Mouse (Mus musculus): ENCODE results near the gene Slc41a2. TPM values are rescaled to one million over a fixed set of nuclear protein-coding genes. Genes with fewer than 3 reads are reported as not detected.
"Not testable (repeated sequence)": the region's sequence is repeated elsewhere in the genome, so short reads cannot be mapped to it uniquely, and the experiment has no call there.

Slc41a2 gene
- 1 to 10 TPM; 5.0 to 6.6 TPM for total RNA-seq (2021)
- long read RNA-seq, experiment 1, partial matches to known transcripts = 1 of 1 reads
- long read RNA-seq, experiment 1, other reads (novel, unspliced or antisense) = 0 of 1 reads
- long read RNA-seq, experiment 2, partial matches to known transcripts = 1 of 2 reads
- long read RNA-seq, experiment 2, other reads (novel, unspliced or antisense) = 1 of 2 reads

GRCm38 (mm10) chr10:83337159-83337951 lies at the start of gene Slc41a2:
Gene Slc41a2 (minus strand): TSS chr10:83337882.
- peak; percentile 14 to 18 for DNase-seq (ENCODE audit: low spot score in 2 of 2)

GRCm38 (mm10) chr10:83385330-83385910 lies 47.7 kb upstream of the Slc41a2 start:
- DNase-seq (ENCODE audit: low spot score in 2 of 2) = no peak

- no peak for DNase-seq (ENCODE audit: low spot score in 2 of 2)
Observed at GRCm38 (mm10) chr10:83384456-83385215, 47.0 kb upstream of the Slc41a2 start.

- no peak for DNase-seq (ENCODE audit: low spot score in 2 of 2)
Observed at GRCm38 (mm10) chr10:83383863-83384262, 46.2 kb upstream of the Slc41a2 start.

GRCm38 (mm10) chr10:83382988-83383387 lies 45.3 kb upstream of the Slc41a2 start:
- DNase-seq (ENCODE audit: low spot score in 2 of 2) = no peak

- DNase-seq (ENCODE audit: low spot score in 2 of 2) = no peak
Observed at GRCm38 (mm10) chr10:83382528-83382927, 44.8 kb upstream of the Slc41a2 start.

GRCm38 (mm10) chr10:83380501-83380900 lies 42.8 kb upstream of the Slc41a2 start:
- no peak for DNase-seq (ENCODE audit: low spot score in 2 of 2)

- DNase-seq (ENCODE audit: low spot score in 2 of 2) = peak in 1 of 2 experiments; percentile 19
Observed at GRCm38 (mm10) chr10:83378083-83378833, 40.6 kb upstream of the Slc41a2 start.

GRCm38 (mm10) chr10:83376911-83377682 lies 39.4 kb upstream of the Slc41a2 start:
- no peak for DNase-seq (ENCODE audit: low spot score in 2 of 2)

- not testable (repeated sequence) for DNase-seq (ENCODE audit: low spot score in 2 of 2)
Observed at GRCm38 (mm10) chr10:83375458-83375857, 37.8 kb upstream of the Slc41a2 start.

- no peak for DNase-seq (ENCODE audit: low spot score in 2 of 2)
Observed at GRCm38 (mm10) chr10:83374045-83374656, 36.5 kb upstream of the Slc41a2 start.

- DNase-seq (ENCODE audit: low spot score in 2 of 2) = no peak
Observed at GRCm38 (mm10) chr10:83368918-83369317, 31.2 kb upstream of the Slc41a2 start.

- DNase-seq (ENCODE audit: low spot score in 2 of 2) = no peak
Observed at GRCm38 (mm10) chr10:83363451-83363850, 25.8 kb upstream of the Slc41a2 start.

- no peak for DNase-seq (ENCODE audit: low spot score in 2 of 2)
Observed at GRCm38 (mm10) chr10:83361643-83362382, 24.1 kb upstream of the Slc41a2 start.

- peak in 1 of 2 experiments; percentile 27 for DNase-seq (ENCODE audit: low spot score in 2 of 2)
Observed at GRCm38 (mm10) chr10:83360356-83360755, 22.7 kb upstream of the Slc41a2 start.

GRCm38 (mm10) chr10:83359956-83360355 lies 22.3 kb upstream of the Slc41a2 start, which contains the start of gene D10Wsu102e:
Gene D10Wsu102e (plus strand): TSS chr10:83360221.
- DNase-seq (ENCODE audit: low spot score in 2 of 2) = peak; percentile 87 to 94

- DNase-seq (ENCODE audit: low spot score in 2 of 2) = no peak
Observed at GRCm38 (mm10) chr10:83359451-83359850, 21.8 kb upstream of the Slc41a2 start.

GRCm38 (mm10) chr10:83356416-83356815 lies 18.7 kb upstream of the Slc41a2 start:
- DNase-seq (ENCODE audit: low spot score in 2 of 2) = no peak

- DNase-seq (ENCODE audit: low spot score in 2 of 2) = no peak
Observed at GRCm38 (mm10) chr10:83354333-83354719, 16.6 kb upstream of the Slc41a2 start.
